Mouse (Mus musculus) liver, embryonic 12.5 days (tissue): ENCODE measurements around the gene Olfr1341. TPM values are rescaled to one million over a fixed set of nuclear protein-coding genes. Genes with fewer than 3 reads are reported as not detected.

Experiments used
- ATAC-seq: fragments of 200-750 bp; cut with Nextera tagmentation; 2 replicates; pipeline ENCODE4 v1.8.0; 2017; ENCODE audit warnings: moderate number of reproducible peaks, mild to moderate bottlenecking, moderate library complexity
- H3K27ac ChIP-seq: fragments of 300-500 bp; sonication (generic); 2 replicates; pipeline ENCODE4 v1.5.1; 2016; ENCODE audit warnings: mild to moderate bottlenecking
- H3K27me3 ChIP-seq: fragments of 300-500 bp; sonication (generic); replicated peaks from 2 replicates; pipeline ENCODE4 v1.6.1; 2016; ENCODE audit warnings: mild to moderate bottlenecking, moderate library complexity
- H3K36me3 ChIP-seq: fragments of 300-500 bp; sonication (generic); 2 replicates; pipeline ENCODE4 v1.6.1; 2016; ENCODE audit warnings: mild to moderate bottlenecking, moderate library complexity
- H3K4me1 ChIP-seq: fragments of 300-500 bp; sonication (generic); 2 replicates; pipeline ENCODE4 v1.6.1; 2016
- H3K4me2 ChIP-seq: fragments of 300-500 bp; sonication (generic); 2 replicates; pipeline ENCODE4 v1.6.1; 2016; ENCODE audit warnings: mild to moderate bottlenecking, moderate library complexity
- H3K4me3 ChIP-seq: fragments of 300-500 bp; sonication (generic); 2 replicates; pipeline ENCODE4 v1.5.1; 2016; ENCODE audit warnings: mild to moderate bottlenecking, moderate library complexity
- H3K9ac ChIP-seq: fragments of 300-500 bp; sonication (generic); 2 replicates; pipeline ENCODE4 v1.6.1; 2016; ENCODE audit warnings: mild to moderate bottlenecking, moderate library complexity
- H3K9me3 ChIP-seq: fragments of 300-500 bp; sonication (generic); replicated peaks from 2 replicates; pipeline ENCODE4 v1.6.1; 2016; ENCODE audit warnings: mild to moderate bottlenecking, moderate library complexity
- WGBS: fragments of 180-500 bp; shearing (Covaris S2); methylation state at CpG from one replicate; pipeline ENCODE4 v1.1.7; 2016; ENCODE audit not compliant: insufficient replicate concordance; 5-methylcytosine and 5-hydroxymethylcytosine counted together
- polyA plus RNA-seq: library from polyadenylated mRNA; unstranded; fragments of >200 nt; fragmentation: Nextera tagmentation; extraction: Ambion mirVana; gene quantifications from 2 replicates; pipeline ENCODE4 v1.2.1, GENCODE M21; 2016

Gene Olfr1341
- polyA plus RNA-seq, 1 experiment from 2014 or later: not detected

GRCm38 (mm10) chr4:118741881-118742280 is 38.6 kb downstream of the Olfr1341 start:
- Histone ChIP-seq H3K4me2 (no peak overlapping the region), H3K4me3 (no peak overlapping the region), H3K4me1 (no peaks in the 10 kb centered on the region), H3K36me3 (no peaks in the 10 kb centered on the region), H3K9me3 (peaks cover 9% of the 10 kb centered on the region; the same call in 1 of the 2 replicates), H3K27me3 (peaks cover 25% of the 10 kb centered on the region), H3K27ac (no peak overlapping the region), H3K9ac (no peak overlapping the region)
- WGBS: 12% methylated on average over 16 of the region's 16 CpGs
- no peak for ATAC-seq

- Histone ChIP-seq H3K36me3 (no peaks in the 10 kb centered on the region), H3K4me3 (no peak within 1 kb of the TSS), H3K27ac (no peak within 1 kb of the TSS), H3K4me2 (no peak within 1 kb of the TSS), H3K27me3 (no peaks in the 10 kb centered on the region), H3K4me1 (no peaks in the 10 kb centered on the region), H3K9ac (no peak within 1 kb of the TSS), H3K9me3 (no peaks in the 10 kb centered on the region)
- 38% methylated on average over 1 of the region's 1 CpGs for WGBS
- ATAC-seq: no peak
Measured at GRCm38 (mm10) chr4:118758637-118759036, 55.3 kb downstream of the Olfr1341 start, which contains the start of gene Olfr1338. Olfr1338 (minus strand) TSS chr4:118758737.

Other genes starting within 250 kb of the Olfr1341 start
- gene Mpl, start 246.0 kb upstream of the Olfr1341 start, polyA plus RNA-seq: 17.4 and 19.4 TPM in 2 replicates
- gene Tie1, start 213.5 kb upstream of the Olfr1341 start, polyA plus RNA-seq: 11.0 and 11.3 TPM in 2 replicates
- 4.5 and 4.9 TPM in 2 replicates for gene 2610528J11Rik, start 176.5 kb upstream of the Olfr1341 start, polyA plus RNA-seq
- gene Tmem125, start 159.5 kb upstream of the Olfr1341 start, polyA plus RNA-seq: 0.23 and 0.54 TPM in 2 replicates
- gene Cfap57, start 82.7 kb upstream of the Olfr1341 start, polyA plus RNA-seq: 1.3 and 1.5 TPM in 2 replicates
- gene Ebna1bp2, start 82.7 kb upstream of the Olfr1341 start, polyA plus RNA-seq: 160 and 164 TPM in 2 replicates
- not detected in 2 replicates for gene Olfr62, start 44.6 kb upstream of the Olfr1341 start, polyA plus RNA-seq
- not detected in 2 replicates for gene Olfr1342, start 10.8 kb upstream of the Olfr1341 start, polyA plus RNA-seq
- gene Olfr1340, start 16.6 kb downstream of the Olfr1341 start, polyA plus RNA-seq: not detected in 2 replicates
- gene Olfr1339, start 28.7 kb downstream of the Olfr1341 start, polyA plus RNA-seq: not detected in 2 replicates
- gene Olfr1338, start 55.2 kb downstream of the Olfr1341 start, polyA plus RNA-seq: not detected in 2 replicates
- not detected in 2 replicates for gene Olfr1337, start 79.1 kb downstream of the Olfr1341 start, polyA plus RNA-seq
- not detected in 2 replicates for gene Olfr1335, start 106.4 kb downstream of the Olfr1341 start, polyA plus RNA-seq
- not detected in 2 replicates for gene Olfr1333, start 132.8 kb downstream of the Olfr1341 start, polyA plus RNA-seq
- gene Olfr1331, start 161.1 kb downstream of the Olfr1341 start, polyA plus RNA-seq: not detected in 2 replicates
- gene Olfr1330, start 185.1 kb downstream of the Olfr1341 start, polyA plus RNA-seq: not detected in 2 replicates
- gene Olfr1329, start 213.9 kb downstream of the Olfr1341 start, polyA plus RNA-seq: not detected in 2 replicates
- gene Olfr1328, start 235.1 kb downstream of the Olfr1341 start, polyA plus RNA-seq: not detected in 2 replicates